Mouse (Mus musculus) midbrain, embryonic 13.5 days (tissue): ENCODE measurements around the gene Ceacam1. TPM values are rescaled to one million over a fixed set of nuclear protein-coding genes. Genes with fewer than 3 reads are reported as not detected.
"Not testable (repeated sequence)": the region's sequence is repeated elsewhere in the genome, so short reads cannot be mapped to it uniquely, and the experiment has no call there.

Source experiments
- ATAC-seq: fragments of 200-750 bp; cut with Nextera tagmentation; 2 replicates; pipeline ENCODE4 v1.8.0; 2017; ENCODE audit warnings: mild to moderate bottlenecking, moderate TSS enrichment, moderate library complexity
- H3K27ac ChIP-seq: fragments of 300-500 bp; sonication (generic); 2 replicates; pipeline ENCODE4 v1.5.1; 2015; ENCODE audit warnings: inconsistent platforms, mild to moderate bottlenecking, moderate library complexity
- H3K27me3 ChIP-seq: fragments of 300-500 bp; sonication (generic); 2 replicates; pipeline ENCODE4 v1.6.1; 2015; ENCODE audit warnings: mild to moderate bottlenecking, inconsistent platforms
- H3K36me3 ChIP-seq: fragments of 300-500 bp; sonication (generic); 2 replicates; pipeline ENCODE4 v1.6.1; 2015; ENCODE audit warnings: mild to moderate bottlenecking, inconsistent platforms
- H3K4me1 ChIP-seq: fragments of 300-500 bp; sonication (generic); replicated peaks from 2 replicates; pipeline ENCODE4 v1.6.1; 2015; ENCODE audit warnings: inconsistent platforms
- H3K4me2 ChIP-seq: fragments of 300-500 bp; sonication (generic); replicated peaks from 2 replicates; pipeline ENCODE4 v1.6.1; 2015; ENCODE audit warnings: moderate library complexity, mild to moderate bottlenecking, inconsistent platforms
- H3K4me3 ChIP-seq: fragments of 300-500 bp; sonication (generic); replicated peaks from 2 replicates; pipeline ENCODE4 v1.5.1; 2015; ENCODE audit warnings: mild to moderate bottlenecking, inconsistent platforms
- H3K9ac ChIP-seq: fragments of 300-500 bp; sonication (generic); replicated peaks from 2 replicates; pipeline ENCODE4 v1.6.1; 2015; ENCODE audit warnings: mild to moderate bottlenecking, inconsistent platforms
- H3K9me3 ChIP-seq: fragments of 300-500 bp; sonication (generic); 2 replicates; pipeline ENCODE4 v1.6.1; 2016; ENCODE audit warnings: mild to moderate bottlenecking, inconsistent platforms
- WGBS: fragments of 180-500 bp; shearing (Covaris S2); methylation state at CpG from one replicate; pipeline ENCODE4 v1.1.7; 2015; 5-methylcytosine and 5-hydroxymethylcytosine counted together
- polyA plus RNA-seq: library from polyadenylated mRNA; unstranded; fragments of >200 nt; fragmentation: Nextera tagmentation; extraction: Ambion mirVana; gene quantifications from 2 replicates; pipeline ENCODE4 v1.2.1, GENCODE M21; 2015

Gene Ceacam1
- polyA plus RNA-seq, 1 experiment from 2014 or later: 0.43 TPM

- no peak overlapping the region for H3K4me2 ChIP-seq
- H3K4me1 ChIP-seq: peaks cover 8% of the 10 kb centered on the region
- WGBS: 86% methylated on average over 6 of the region's 6 CpGs
- H3K9ac ChIP-seq: no peak overlapping the region
- no peak overlapping the region for H3K27ac ChIP-seq
- no peaks in the 10 kb centered on the region for H3K9me3 ChIP-seq
- H3K4me3 ChIP-seq: no peak overlapping the region
- ATAC-seq: no peak
- no peaks in the 10 kb centered on the region for H3K27me3 ChIP-seq
- no peaks in the 10 kb centered on the region for H3K36me3 ChIP-seq
These were observed 41.2 kb downstream of the Ceacam1 start for GRCm38 (mm10) chr7:25436226-25436625.

DNA sequence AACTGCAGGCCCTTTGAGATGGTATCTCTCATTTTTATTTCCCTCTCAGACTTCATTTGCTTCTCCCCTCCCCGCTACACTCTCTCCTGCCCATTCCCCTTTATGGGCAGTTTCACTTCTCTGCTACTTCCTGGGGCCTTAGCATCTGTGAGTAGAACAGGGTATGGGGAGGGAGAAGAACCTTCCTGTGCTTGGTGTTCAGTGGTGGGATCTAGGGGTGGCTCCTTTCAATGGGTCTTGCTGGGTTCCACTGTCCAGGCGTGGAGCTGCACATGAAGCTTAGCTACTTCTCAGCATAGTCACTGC lies 41.9 kb downstream of the Ceacam1 start:
- Histone ChIP-seq H3K27ac (no peak overlapping the region), H3K4me2 (no peak overlapping the region), H3K9me3 (no peaks in the 10 kb centered on the region), H3K4me1 (peaks cover 8% of the 10 kb centered on the region), H3K9ac (no peak overlapping the region), H3K27me3 (no peaks in the 10 kb centered on the region), H3K4me3 (no peak overlapping the region), H3K36me3 (no peaks in the 10 kb centered on the region)
- WGBS: 92% methylated on average over 2 of the region's 2 CpGs
- no peak for ATAC-seq

DNA sequence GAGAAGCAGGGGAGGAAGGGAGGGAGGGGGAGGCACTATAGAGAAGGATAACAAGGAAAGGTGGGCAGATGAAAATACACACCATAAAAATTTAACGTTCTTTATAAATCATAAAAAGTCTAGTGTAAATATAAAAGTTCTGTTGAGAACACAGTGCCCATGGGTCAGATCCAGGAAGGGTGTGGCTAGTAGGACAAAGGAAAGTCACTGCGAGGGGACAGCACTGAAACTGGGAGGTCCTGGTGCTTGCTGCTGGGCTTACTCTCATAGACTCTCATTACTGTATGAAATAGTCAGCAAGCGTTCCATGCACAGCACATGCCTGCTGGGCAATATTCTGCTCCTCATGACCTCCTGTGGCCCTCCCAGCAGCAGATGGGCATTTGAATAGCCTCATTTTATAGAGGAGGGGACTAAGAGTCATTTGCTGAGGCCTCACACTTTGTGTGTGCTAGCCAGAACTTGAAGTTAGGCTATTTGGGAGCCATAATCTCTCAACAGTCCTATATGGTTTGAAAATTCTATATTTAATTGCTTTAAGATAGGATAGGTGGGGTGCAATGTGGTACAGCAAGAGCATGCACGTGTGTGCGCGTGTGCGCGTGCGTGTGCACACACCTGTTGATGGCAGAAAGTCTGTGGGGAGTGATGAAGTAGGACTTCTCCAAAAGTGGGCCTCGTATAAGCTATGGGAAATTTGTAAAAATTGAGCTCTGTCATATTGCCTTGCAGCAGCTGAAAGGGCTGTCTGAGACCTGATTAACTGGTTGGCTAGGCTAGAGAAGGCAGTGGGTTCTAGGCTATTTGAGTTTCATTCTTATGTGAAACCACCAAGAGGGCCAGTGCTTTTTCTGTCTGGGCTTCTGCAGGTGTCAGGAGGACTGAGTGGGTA lies 42.5 kb downstream of the Ceacam1 start:
- H3K4me2 ChIP-seq: no peak overlapping the region
- no peaks in the 10 kb centered on the region for H3K36me3 ChIP-seq
- 88% methylated on average over 10 of the region's 10 CpGs for WGBS
- H3K4me3 ChIP-seq: no peak overlapping the region
- H3K4me1 ChIP-seq: peaks cover 8% of the 10 kb centered on the region
- ATAC-seq: no peak
- H3K27me3 ChIP-seq: no peaks in the 10 kb centered on the region
- no peak overlapping the region for H3K27ac ChIP-seq
- no peak overlapping the region for H3K9ac ChIP-seq
- no peaks in the 10 kb centered on the region for H3K9me3 ChIP-seq

DNA sequence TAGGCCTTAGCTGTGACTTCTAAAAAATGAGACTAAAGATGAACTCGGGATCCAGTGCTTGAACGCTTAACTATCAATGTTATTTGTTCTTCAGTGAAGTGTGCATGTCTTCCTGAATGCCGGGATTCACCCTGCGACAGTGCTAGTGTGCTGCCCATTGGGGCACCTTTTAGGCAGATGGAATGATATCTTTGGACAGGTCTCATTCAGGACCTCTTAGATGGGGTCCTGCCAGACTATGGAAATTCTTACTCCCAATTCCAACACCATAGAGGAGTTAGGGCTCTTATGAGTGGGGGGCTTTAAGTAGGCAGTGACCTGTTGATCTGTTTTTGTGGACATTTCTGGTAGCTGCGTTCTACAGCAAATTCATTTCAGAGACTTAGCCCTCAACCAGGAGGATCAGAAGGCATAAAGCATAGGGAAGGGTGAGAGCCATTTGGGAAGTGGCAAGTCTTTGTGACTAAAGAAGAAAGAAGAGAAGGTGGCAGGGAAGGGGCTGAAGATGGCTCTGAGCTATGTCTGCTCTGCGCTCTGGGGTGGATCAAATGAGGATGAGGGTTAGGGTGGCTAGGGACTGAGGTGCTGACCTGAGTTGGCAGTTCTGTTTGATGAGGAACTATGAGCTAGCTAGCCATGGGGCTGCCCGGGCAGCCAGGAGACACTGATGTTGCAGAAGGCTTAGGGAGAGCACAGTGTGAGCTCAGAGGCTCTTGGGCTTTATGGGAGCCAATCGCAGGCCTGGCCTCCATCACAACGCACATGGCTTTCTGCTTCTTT lies 43.4 kb downstream of the Ceacam1 start:
- 0 out of 2 replicates have a peak overlapping the region, but pooled peaks have one; percentile 9 for H3K27ac ChIP-seq
- H3K4me2 ChIP-seq: no peak overlapping the region
- no peaks in the 10 kb centered on the region for H3K36me3 ChIP-seq
- 90% methylated on average over 9 of the region's 9 CpGs for WGBS
- H3K9me3 ChIP-seq: no peaks in the 10 kb centered on the region
- no peaks in the 10 kb centered on the region for H3K27me3 ChIP-seq
- no peak overlapping the region for H3K9ac ChIP-seq
- peaks cover 8% of the 10 kb centered on the region for H3K4me1 ChIP-seq
- no peak for ATAC-seq
- H3K4me3 ChIP-seq: no peak overlapping the region

DNA sequence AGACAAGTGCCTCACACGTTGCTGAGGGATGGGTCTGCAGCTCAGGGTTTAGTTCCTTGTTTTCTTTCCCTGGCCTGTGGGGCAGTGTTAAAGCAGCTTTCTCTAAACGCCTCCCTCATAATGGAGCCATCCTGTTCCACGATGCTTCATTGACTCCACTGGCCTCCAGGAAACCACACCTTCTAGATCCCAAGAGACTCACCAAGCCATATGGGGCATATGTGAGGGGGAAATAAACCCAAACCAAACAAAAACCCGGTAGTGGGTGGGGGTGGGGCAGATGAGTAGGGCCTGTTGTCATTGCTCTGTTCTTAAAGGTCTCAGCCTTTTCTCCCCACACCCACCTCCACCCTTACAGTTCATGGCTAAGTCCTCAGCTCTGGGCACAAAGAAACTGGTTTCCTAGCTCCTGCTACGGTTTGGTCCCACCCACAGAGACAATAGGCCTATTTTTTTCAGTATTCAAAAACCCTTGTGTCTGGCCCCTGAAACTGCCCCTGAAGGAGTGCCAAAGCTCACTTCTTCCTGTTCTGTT lies 44.3 kb downstream of the Ceacam1 start:
- WGBS: 18% methylated on average over 5 of the region's 5 CpGs

GRCm38 (mm10) chr7:25432381-25432780 lies 45.0 kb downstream of the Ceacam1 start:
- ATAC-seq: no peak
- H3K36me3 ChIP-seq: no peaks in the 10 kb centered on the region

More for the DNA sequence above, 44.3 kb downstream of the Ceacam1 start:
- no peak overlapping the region for H3K4me3 ChIP-seq
- H3K9me3 ChIP-seq: no peaks in the 10 kb centered on the region
- H3K4me2 ChIP-seq: no peak overlapping the region
- H3K4me1 ChIP-seq: peaks cover 8% of the 10 kb centered on the region
- no peaks in the 10 kb centered on the region for H3K27me3 ChIP-seq
- no peak for ATAC-seq
- H3K9ac ChIP-seq: no peak overlapping the region
- no peak overlapping the region for H3K27ac ChIP-seq
- H3K36me3 ChIP-seq: no peaks in the 10 kb centered on the region

GRCm38 (mm10) chr7:25429886-25430784 lies 47.3 kb downstream of the Ceacam1 start:
- no peak overlapping the region for H3K4me3 ChIP-seq
- H3K36me3 ChIP-seq: no peaks in the 10 kb centered on the region
- H3K4me2 ChIP-seq: no peak overlapping the region
- no peak overlapping the region for H3K27ac ChIP-seq
- H3K4me1 ChIP-seq: peaks cover 8% of the 10 kb centered on the region
- WGBS: 88% methylated on average over 4 of the region's 4 CpGs
- no peaks in the 10 kb centered on the region for H3K27me3 ChIP-seq
- ATAC-seq: no peak
- H3K9ac ChIP-seq: no peak overlapping the region
- no peaks in the 10 kb centered on the region for H3K9me3 ChIP-seq

More at GRCm38 (mm10) chr7:25432381-25432780, 45.0 kb downstream of the Ceacam1 start:
- Histone ChIP-seq H3K27ac (no peak overlapping the region), H3K9me3 (no peaks in the 10 kb centered on the region), H3K4me3 (no peak overlapping the region), H3K9ac (no peak overlapping the region), H3K27me3 (no peaks in the 10 kb centered on the region), H3K4me1 (peaks cover 8% of the 10 kb centered on the region), H3K4me2 (no peak overlapping the region)
- 92% methylated on average over 6 of the region's 6 CpGs for WGBS

- H3K27me3 ChIP-seq: no peaks in the 10 kb centered on the region
- H3K27ac ChIP-seq: no peak overlapping the region
- no peaks in the 10 kb centered on the region for H3K36me3 ChIP-seq
- H3K9me3 ChIP-seq: no peaks in the 10 kb centered on the region
- 89% methylated on average over 3 of the region's 3 CpGs for WGBS
- ATAC-seq: no peak
- no peak overlapping the region for H3K9ac ChIP-seq
- H3K4me1 ChIP-seq: peaks cover 5% of the 10 kb centered on the region
- no peak overlapping the region for H3K4me3 ChIP-seq
- H3K4me2 ChIP-seq: no peak overlapping the region
These were observed 49.1 kb downstream of the Ceacam1 start for GRCm38 (mm10) chr7:25428321-25428720.

GRCm38 (mm10) chr7:25427144-25427543 lies 50.3 kb downstream of the Ceacam1 start:
- H3K9ac ChIP-seq: no peak overlapping the region
- no peaks in the 10 kb centered on the region for H3K36me3 ChIP-seq
- H3K9me3 ChIP-seq: no peaks in the 10 kb centered on the region
- H3K4me2 ChIP-seq: no peak overlapping the region
- H3K4me3 ChIP-seq: no peak overlapping the region
- H3K27me3 ChIP-seq: peaks cover 7% of the 10 kb centered on the region
- H3K27ac ChIP-seq: no peak overlapping the region
- no peak for ATAC-seq
- no peaks in the 10 kb centered on the region for H3K4me1 ChIP-seq
- WGBS: 77% methylated on average over 5 of the region's 5 CpGs

- WGBS: 82% methylated on average over 4 of the region's 4 CpGs
- not testable (repeated sequence) for H3K4me2 ChIP-seq, H3K4me3 ChIP-seq, H3K27ac ChIP-seq, H3K9ac ChIP-seq, H3K4me1 ChIP-seq, H3K36me3 ChIP-seq, H3K9me3 ChIP-seq, ATAC-seq
- peaks cover 11% of the 10 kb centered on the region for H3K27me3 ChIP-seq
These were observed 51.0 kb downstream of the Ceacam1 start for GRCm38 (mm10) chr7:25426380-25426779.

DNA sequence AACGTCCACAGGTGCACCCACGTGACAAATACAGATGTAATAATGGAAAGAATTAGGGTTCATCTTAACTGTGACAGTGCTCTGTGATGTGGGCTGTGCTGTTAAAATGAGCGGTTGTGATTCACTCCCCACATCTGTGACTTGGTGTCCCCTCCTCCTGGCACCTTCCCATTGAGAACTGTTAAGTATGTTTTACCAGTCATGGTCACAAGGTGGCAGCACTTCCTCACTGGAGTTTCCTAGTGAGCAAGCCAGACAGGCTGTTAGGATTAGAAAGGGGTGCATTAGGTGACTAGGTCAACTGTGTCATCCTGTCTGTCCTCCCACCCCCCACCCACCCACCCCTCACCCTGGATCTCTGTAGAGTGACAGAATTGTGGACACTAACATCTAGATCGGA lies 53.0 kb downstream of the Ceacam1 start:
- Histone ChIP-seq H3K27ac (no peak overlapping the region), H3K27me3 (peaks cover 11% of the 10 kb centered on the region), H3K4me1 (no peaks in the 10 kb centered on the region), H3K4me3 (no peak overlapping the region), H3K36me3 (no peaks in the 10 kb centered on the region), H3K4me2 (no peak overlapping the region), H3K9me3 (no peaks in the 10 kb centered on the region), H3K9ac (no peak overlapping the region)
- 37% methylated on average over 4 of the region's 4 CpGs for WGBS
- peak; percentile 65 for ATAC-seq
